Mouse (Mus musculus) embryo, embryonic 9.5 days (tissue): ENCODE data around the gene Gm9789.
"Not testable (repeated sequence)": the region's sequence is repeated elsewhere in the genome, so short reads cannot be mapped to it uniquely, and the experiment has no call there.

Experiments
- DNase-seq: peaks from one replicate; pipeline ENCODE4 v3.0.0-alpha.2; 2017; ENCODE audit errors: extremely low spot score

Gene Gm9789

GRCm38 (mm10) chr16:89157652-89158051, at the start of gene Gm9789:
Gene Gm9789 (plus strand): TSS chr16:89157952.
- no peak for DNase-seq

DNA sequence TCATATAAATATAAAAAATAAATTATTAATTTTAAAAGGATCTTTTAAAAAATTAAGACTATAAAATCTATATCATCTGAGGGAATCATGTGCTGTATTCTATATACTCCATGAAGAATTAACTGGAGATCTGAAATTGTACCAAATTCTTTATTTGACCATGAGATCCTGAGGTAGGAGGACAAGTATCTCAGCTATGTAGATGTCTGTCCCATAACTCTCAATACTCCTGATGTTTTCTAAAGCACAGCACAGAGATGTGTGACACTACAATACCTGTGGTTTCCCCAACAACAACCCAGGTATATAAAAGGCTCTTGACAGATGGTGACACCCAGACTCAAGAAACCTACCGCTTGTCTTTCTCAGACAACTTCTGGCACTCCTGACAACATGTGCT, 17.2 kb upstream of the Gm9789 start, which contains the start of gene Gm6358:
Gene Gm6358 (plus strand): TSS at position 301 of the 400 bp plus-strand sequence.
- no peak for DNase-seq

DNA sequence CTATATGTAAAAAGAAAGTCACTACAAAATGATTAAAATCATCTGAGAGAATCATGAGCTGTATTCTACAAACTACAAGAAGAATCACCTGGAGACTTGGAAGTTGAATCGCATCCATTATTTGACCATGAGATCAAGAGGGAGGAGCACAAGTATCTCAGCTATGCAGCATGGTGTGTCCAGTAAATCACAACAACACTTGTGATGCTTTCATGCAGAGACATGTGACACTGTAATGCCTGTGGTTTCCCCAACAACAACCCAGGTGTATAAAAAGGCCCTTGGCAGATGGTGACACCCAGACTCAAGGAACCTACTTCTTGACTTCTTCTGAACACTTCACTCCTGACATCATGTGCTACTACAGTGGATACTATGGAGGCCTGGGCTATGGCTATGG, 7.0 kb upstream of the Gm9789 start, which contains the start of gene Gm10061:
Gene Gm10061 (plus strand): TSS at position 301 of the 400 bp plus-strand sequence.
- DNase-seq = no peak

DNA sequence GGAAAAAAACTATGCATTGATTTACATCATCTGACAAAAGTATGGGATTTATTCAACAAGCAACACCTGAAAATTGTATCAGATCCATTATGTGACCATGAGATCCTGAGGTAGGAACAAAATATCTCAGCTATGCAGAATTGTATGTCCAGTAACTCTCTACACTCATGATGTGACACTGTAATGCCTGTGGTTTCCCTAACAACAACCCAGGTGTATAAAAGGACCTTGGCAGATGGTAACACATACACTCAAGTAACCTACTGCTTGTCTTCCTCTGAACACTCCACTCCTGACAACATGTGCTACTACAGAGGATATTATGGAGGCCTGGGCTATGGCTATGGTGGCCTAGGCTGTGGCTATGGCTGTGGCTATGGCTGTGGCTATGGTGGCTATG, 11.4 kb downstream of the Gm9789 start, which contains the start of gene Gm7735:
Gene Gm7735 (plus strand): TSS at position 301 of the 400 bp plus-strand sequence.
- DNase-seq = not testable (repeated sequence)

DNA sequence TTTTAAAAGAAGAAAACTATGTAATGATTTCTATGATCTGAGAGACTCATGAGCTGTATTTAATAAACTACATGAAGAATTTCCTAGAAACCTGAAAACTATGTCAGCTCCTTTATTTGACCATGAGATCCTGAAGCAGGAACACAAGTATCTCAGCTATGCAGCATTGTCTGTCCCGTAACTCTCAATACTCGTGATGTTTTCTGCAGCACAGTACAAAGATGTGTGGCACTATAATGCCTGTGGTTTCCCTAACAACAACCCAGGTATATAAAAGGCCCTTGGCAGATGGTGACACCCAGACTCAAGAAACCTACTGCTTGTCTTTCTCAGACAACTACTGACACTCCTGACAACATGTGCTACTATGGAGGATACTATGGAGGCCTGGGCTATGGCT, 16.7 kb downstream of the Gm9789 start, which contains the start of gene 1110057P08Rik:
Gene 1110057P08Rik (plus strand): TSS at position 301 of the 400 bp plus-strand sequence.
- no peak for DNase-seq

DNA sequence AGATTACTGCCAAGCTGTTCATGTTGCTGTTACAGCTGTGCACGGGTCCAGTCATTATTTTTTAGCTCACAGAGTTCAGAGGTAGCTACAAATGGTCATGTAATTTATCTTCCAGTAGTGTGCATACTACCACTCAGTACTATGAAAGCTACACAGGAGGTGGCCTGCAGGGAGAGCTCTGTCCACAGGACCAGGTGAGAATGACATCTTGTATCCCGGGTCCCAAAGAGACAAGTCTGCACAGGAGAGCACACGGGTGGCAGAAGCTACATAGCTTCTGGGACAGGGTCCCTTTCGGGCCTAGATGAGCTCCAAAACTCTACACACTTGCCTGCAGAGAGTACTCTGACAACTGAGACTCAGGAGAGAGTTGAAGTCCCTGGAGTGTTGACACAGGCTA, 30.9 kb downstream of the Gm9789 start:
- DNase-seq = no peak

DNA sequence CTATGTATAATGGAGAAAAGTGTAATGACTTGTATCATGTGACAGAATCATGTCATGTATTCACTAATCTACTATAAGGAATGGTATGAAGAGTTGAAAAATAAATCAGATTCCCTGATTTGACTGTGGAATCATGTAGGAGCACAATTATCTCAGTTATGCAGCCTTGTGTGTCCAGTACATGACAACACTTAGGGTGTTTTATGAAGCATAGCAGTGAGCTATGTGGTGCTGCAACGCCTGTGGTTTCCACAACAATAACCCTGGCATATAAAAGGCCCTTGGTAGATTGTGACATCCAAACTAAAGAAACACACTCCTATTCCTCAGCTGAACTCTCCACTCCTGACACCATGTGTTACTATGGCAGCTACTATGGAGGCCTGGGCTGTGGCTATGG, 47.8 kb downstream of the Gm9789 start, which contains the start of gene Krtap20-2:
Gene Krtap20-2 (plus strand): TSS at position 301 of the 400 bp plus-strand sequence.
- DNase-seq = no peak
